Mouse (Mus musculus): ENCODE data around the gene Chchd3.

- no peak for TF ChIP-seq GATA1 (IDR thresholded peaks at IDR 0.05; ENCODE audit: borderline replicate concordance, low read length)
- TF ChIP-seq FLI1 (IDR thresholded peaks at IDR 0.05; ENCODE audit: low read length): no peak
Observed at GRCm38 (mm10) chr6:32943651-32944050, 116.4 kb downstream of the Chchd3 start.

All from megakaryocyte, embryonic 14.5 days (primary cell).